Mouse (Mus musculus) lung, postnatal 0 days (tissue): Measurements from ENCODE around the gene Acy3.

Source experiments
- CTCF ChIP-seq: IDR thresholded peaks from 2 replicates; pipeline ENCODE4 v1.5.1; 2016; ENCODE audit warnings: antibody characterized with exemption, mild to moderate bottlenecking
- EP300 ChIP-seq: IDR thresholded peaks from 2 replicates; pipeline ENCODE4 v1.6.1; 2016; ENCODE audit warnings: antibody characterized with exemption, mild to moderate bottlenecking, control low read depth

GRCm38 (mm10) chr19:3998335-3998734 is 12.0 kb downstream of the Acy3 start:
- no peak for TF ChIP-seq CTCF
- TF ChIP-seq EP300, result no peak
